Mouse (Mus musculus) urinary bladder, postnatal 36 days (tissue): ENCODE measurements around the gene Dmxl2.

Source experiments
- DNase-seq, 2 experiments: peaks; one replicate each; pipeline ENCODE4 v3.0.0; 2022; ENCODE audit warnings: low spot score in 2 of 2, mixed read lengths in 1 of 2

Dmxl2 gene

DNA sequence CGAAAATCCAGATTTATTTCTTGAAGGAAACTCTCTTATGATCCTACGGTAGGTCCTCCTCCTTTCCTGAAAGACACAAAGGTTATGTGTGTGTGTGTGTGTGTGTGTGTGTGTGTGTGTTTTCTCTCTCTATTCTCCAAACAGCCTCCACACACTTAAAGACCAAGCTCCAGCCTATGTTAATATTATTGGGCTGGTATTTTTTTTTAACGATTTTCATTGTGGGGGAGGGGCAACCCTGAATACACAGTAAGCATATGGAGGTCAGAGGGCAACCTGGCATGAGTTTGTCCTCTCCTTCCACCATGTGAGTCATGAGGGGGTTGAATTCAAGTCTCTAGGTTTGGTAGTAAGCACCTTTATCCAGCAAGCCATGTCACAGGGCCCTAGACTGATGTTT lies 1.6 kb downstream of the Dmxl2 start:
- no peak for DNase-seq

DNA sequence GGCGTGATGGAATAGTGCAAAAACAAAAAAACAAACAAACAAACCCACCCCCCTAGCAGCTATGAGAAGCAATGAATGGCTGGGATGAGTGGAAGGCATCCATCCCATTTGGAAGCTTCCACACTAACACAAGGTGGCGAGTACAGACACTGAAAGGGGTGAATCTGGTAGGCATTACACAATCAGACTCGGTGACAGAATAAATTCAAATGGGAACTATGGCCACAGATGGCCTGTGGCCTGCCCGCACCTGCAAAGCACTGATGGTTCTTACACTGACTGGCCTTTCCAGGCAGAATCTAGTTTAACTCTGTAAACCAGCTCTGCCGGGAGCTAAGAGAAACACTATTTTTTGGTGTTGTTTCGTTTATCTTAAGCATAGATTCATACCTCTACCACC lies 2.1 kb downstream of the Dmxl2 start:
- no peak for DNase-seq

DNA sequence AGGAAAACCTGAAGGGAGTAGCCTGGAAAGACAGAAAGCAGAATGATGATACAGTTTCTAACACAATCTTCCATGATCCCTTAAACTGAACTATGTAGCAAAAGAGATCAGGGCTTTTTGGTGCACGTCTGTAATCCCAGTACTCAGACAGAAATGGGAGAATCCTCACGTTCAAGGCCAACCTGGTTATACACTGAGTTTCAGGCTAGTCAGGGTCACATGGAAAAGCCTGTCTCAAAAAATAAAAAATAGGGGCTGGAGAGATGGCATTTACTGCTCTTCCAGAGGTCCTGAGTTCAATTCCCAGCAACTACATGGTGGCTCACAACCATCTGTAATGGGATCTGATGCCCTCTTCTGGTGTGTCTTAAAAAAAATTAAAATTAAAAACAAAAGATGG lies 11.0 kb downstream of the Dmxl2 start:
- DNase-seq = no peak

- DNase-seq = no peak
These were observed 11.8 kb downstream of the Dmxl2 start for GRCm38 (mm10) chr9:54489599-54489998.

DNA sequence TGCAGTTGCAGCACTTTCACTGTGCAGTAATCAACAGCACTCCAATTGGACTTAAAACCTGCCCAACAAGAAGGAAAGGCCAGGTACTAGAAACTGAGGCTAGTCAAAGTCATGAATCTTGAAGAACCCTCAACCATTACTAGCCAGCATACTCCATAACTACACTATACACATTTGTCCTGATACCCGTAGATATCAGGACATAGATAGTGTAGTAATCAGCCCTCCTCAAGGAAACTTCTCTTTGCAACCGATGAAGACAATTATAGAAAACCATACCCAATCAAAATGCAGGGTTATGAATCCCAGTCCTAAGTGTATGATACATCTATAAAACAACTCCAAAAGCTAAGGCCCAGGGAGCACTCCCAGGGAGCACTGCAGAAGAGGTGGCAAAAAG lies 16.5 kb downstream of the Dmxl2 start:
- DNase-seq = no peak

DNA sequence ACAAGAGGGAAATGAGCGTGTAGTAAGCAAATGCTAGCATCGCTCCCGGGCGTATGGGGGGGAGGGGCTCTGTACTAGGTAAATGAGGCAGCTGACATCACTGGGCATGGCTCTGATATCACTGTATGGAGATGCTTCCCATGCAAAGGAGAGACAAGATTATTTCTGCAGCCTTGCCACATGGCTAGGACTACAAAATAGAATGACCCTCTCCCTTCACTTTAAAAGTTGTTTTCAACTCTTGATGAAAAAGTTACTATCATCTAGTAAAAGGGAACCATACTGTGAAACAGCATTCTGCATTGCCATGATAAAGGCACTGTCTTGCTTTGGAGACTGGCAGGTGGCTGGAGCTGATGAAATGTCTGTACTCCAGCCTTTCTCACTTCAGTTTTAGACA lies 18.2 kb downstream of the Dmxl2 start:
- no peak for DNase-seq

GRCm38 (mm10) chr9:54482763-54483162 lies 18.7 kb downstream of the Dmxl2 start:
- no peak for DNase-seq

GRCm38 (mm10) chr9:54479054-54479453 lies 22.4 kb downstream of the Dmxl2 start:
- DNase-seq = no peak

DNA sequence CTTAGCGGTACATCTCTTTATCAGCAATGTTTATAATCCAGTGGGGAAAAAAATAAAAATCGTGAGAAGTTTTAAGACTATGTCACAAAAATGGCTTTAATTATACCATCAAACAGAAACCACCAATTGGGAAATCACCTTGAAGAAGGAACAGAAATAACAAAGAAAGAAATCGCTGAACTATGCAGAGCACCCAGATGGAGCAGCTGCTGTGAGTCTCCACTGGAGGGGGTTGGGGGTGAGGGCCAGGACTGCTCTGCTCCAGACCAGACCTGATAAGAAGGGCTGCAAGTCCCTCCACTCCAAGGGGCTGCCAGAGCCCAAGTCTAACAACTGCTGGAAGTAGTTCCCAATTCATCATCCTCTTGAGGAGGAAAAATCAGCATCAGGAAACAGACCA lies 23.3 kb downstream of the Dmxl2 start:
- no peak for DNase-seq

- no peak for DNase-seq
These were observed 26.9 kb downstream of the Dmxl2 start for GRCm38 (mm10) chr9:54474546-54474945.

GRCm38 (mm10) chr9:54474031-54474430 lies 27.4 kb downstream of the Dmxl2 start:
- DNase-seq = no peak

- no peak for DNase-seq
These were observed 28.6 kb downstream of the Dmxl2 start for GRCm38 (mm10) chr9:54472784-54473183.

DNA sequence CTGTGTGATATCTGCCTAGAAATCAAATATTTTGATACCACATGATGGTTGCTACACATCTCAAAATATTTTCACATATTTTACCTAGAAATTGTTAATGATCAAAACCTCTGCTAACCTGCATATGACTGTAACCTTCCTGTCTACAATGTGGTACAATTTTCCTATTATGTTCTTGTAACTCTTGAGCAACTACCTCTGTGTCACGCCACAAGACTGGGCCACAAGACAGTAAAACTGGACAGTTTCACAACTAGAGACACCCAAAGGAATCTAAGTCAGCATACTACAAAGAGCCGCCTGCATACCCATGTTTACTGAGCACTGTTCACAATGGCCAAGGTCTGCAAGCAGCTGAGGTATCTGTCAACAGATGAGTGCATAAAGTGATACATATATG lies 32.1 kb downstream of the Dmxl2 start:
- no peak for DNase-seq

GRCm38 (mm10) chr9:54467433-54467933 lies 33.9 kb downstream of the Dmxl2 start:
- DNase-seq = no peak

GRCm38 (mm10) chr9:54463483-54464054 lies 37.9 kb downstream of the Dmxl2 start:
- no peak for DNase-seq

- no peak for DNase-seq
These were observed 62.4 kb downstream of the Dmxl2 start for GRCm38 (mm10) chr9:54439015-54439414.

DNA sequence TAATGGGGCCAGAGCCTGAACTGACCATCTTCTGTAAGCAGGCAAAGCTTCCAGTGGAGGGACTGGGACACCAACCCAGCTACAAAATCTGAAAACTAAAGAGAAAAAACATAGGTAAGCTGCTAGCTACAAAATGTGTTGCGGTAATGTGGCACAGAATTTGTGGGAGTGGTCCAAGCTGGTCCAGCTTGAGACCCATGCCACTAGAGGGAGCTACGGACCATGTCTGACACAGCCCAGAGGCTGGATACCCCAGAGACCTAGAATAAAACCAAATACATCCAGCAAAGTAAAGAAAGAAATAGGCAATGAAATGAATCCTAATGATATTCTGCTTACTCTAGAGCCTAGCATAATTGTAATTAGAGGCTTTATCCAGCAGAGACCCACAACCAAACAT lies 63.2 kb downstream of the Dmxl2 start:
- peak in 1 of 2 experiments; percentile 4 for DNase-seq

GRCm38 (mm10) chr9:54416238-54416637 lies 85.2 kb downstream of the Dmxl2 start:
- DNase-seq = no peak

GRCm38 (mm10) chr9:54356756-54357155 lies 144.7 kb downstream of the Dmxl2 start:
- DNase-seq = no peak

GRCm38 (mm10) chr9:54342026-54342425 lies 159.4 kb downstream of the Dmxl2 start:
- no peak for DNase-seq

DNA sequence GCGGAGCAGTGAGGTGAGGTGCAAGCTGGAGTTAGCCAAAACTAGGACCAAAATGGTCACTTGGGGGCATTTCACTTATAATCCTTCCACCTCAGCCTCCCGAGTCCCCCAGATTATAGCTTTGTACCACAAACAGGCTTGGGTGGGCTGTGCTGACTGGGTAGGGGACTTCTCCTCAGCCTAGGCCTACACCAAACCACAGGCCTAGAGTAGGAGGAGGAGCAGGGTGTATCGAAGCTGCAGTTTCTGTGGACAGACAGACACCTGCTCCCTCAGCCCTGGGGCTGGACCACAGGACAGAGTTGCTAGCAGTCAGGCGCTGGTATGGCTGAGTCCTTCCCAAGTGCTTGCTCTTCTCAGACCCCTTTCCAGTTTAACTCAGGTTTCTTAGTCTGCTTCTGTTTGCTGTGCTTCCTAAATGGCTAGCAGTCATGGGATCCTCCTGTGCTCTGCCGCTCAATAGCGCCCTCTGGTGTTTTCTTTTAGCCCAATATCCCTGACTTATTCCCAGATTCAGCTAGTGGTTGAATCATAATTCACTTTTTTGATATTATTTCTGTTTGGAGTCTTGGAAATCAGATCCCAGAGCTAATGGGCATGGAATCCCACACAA lies 164.8 kb downstream of the Dmxl2 start:
- DNase-seq = peak in 1 of 2 experiments; percentile 31

- no peak for DNase-seq
These were observed 165.8 kb downstream of the Dmxl2 start for GRCm38 (mm10) chr9:54335582-54335981.

DNA sequence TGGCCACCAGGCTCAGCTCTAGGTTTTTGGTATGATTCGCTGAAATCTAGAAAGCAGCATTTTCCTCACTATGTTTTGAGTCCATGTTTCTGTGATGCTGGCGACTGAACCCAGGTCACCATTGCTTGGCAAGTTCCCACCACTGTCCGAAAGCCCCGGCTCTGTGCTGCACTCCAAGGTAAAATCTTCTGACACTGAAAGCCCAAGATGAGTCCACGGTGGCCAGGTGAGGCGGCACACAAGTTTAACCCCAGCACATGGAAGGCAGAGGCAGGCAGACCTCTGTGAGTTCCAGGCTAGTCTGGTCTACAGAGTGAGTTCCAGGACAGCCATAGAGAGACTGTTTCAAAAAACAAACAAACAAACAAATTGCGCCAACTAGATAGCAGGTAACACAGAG lies 172.2 kb downstream of the Dmxl2 start:
- DNase-seq = no peak

- DNase-seq = no peak
These were observed 178.0 kb downstream of the Dmxl2 start for GRCm38 (mm10) chr9:54323456-54323855.
